Mouse (Mus musculus) gastrocnemius, postnatal 36 days (tissue): ENCODE data around the gene Vwa8. TPM values are rescaled to one million over a fixed set of nuclear protein-coding genes. Genes with fewer than 3 reads are reported as not detected.
"Not testable (repeated sequence)": the region's sequence is repeated elsewhere in the genome, so short reads cannot be mapped to it uniquely, and the experiment has no call there.

ENCODE experiments used
- DNase-seq, 2 experiments: peaks; one replicate each; pipeline ENCODE4 v3.0.0; 2022
- intact Hi-C: fragments of 180-260 bp; cut with DNase I; formaldehyde crosslinking; loops from one replicate; pipeline ENCODE4 v1.15.1; 2025
- total RNA-seq, 2 experiments: library from RNA; stranded (reverse); gene quantifications; 2 replicates each; pipeline ENCODE4 v1.2.3; 2021

The Vwa8 gene
- total RNA-seq, 2 experiments from 2014 or later = 70.7 to 73.1 TPM

DNA sequence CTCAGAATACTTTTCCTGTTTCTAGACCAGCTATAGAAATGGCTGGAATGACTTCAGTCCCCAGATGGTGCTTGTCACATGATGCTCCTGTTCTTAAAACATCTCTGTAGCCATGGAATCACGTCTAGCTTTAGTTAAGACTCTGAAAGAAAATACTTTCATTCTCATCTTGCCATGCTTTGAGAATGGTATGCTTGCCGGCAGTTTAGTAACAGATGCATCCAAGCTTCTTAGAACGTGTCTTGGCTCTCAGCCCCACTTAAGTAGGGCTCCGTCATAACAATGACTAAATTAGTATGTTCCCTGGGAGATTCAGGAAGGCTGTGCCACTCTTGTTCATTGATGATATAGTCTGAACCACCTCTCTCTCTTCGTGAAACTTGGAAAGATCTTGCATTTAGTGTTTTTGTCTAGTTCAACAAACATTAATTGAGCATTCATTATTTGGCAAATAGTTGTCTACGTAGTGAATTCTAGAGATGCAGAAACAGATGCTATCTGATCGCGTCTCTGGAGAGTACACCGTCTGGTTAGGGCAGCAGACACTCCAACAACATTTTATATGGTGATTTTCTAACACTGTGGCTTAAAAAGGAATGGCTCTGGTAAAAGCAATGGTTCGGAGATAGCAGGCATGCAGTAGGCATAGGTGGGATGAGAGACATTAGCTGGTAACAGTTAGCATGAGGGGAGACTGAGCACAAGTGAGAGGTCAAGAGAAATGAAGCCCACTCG lies 93.1 kb downstream of the Vwa8 start:
- intact Hi-C loops = no loop called here
- DNase-seq = no peak

- no peak for DNase-seq
- intact Hi-C loops = no loop called here
Observed at GRCm38 (mm10) chr14:78955745-78956144, 106.9 kb downstream of the Vwa8 start.

GRCm38 (mm10) chr14:78970621-78971020 lies 121.8 kb downstream of the Vwa8 start:
- intact Hi-C loops = loop anchor here (10.0 kb wide), 1 partner anchor 116 kb away; no protein-coding TSS in a partner anchor
- no peak for DNase-seq

GRCm38 (mm10) chr14:78972424-78972823 lies 123.6 kb downstream of the Vwa8 start:
- DNase-seq = no peak
- intact Hi-C loops = loop anchor here (10.0 kb wide), 1 partner anchor 118 kb away; no protein-coding TSS in a partner anchor

GRCm38 (mm10) chr14:78983104-78983503 lies 134.3 kb downstream of the Vwa8 start:
- intact Hi-C loops = no loop called here
- DNase-seq = no peak

- DNase-seq = no peak
- intact Hi-C loops = no loop called here
Observed at GRCm38 (mm10) chr14:78984296-78984695, 135.4 kb downstream of the Vwa8 start.

- DNase-seq = no peak
- intact Hi-C loops = no loop called here
Observed at GRCm38 (mm10) chr14:78987543-78987942, 138.7 kb downstream of the Vwa8 start.

DNA sequence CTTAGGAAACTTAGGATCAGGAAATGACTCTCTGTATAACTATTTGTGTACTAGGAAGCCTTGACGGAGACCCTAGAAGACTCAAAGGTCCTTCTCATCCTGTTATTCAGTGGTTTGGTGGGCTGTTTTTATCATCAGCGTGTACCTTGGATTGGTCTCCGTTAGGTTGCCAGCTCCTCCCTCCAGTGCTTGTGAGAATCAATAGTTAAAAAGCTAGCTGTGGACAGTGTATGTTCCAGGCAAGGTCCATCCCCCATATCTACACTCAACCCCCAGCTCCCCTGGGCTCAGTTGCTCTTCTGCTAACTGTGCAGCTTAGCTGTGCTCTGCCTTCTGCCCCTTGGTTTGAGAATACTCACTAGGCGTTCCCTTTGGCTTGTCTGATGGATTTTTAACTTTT lies 143.6 kb downstream of the Vwa8 start:
- no peak for DNase-seq
- intact Hi-C loops = no loop called here

- intact Hi-C loops = no loop called here
- DNase-seq = no peak
Observed at GRCm38 (mm10) chr14:78993515-78993914, 144.7 kb downstream of the Vwa8 start.

DNA sequence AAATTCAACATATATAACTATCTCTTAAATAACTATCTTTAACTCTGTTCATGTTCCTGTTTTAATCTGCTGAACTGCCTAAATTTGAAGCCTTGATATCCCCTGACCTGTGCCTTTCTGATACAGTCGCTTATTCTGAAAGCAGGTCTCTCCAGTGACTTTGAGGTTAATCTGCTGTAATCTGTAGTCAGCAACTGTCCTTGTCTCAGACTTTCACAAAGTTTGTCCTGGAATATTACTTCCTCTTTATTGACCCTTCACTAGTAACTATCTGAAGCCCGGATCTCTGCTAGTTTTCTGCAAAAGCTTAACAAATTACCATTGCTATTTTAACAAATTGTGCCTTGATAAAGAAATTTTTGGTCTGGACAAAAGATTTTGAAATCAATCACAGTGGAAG lies 147.5 kb downstream of the Vwa8 start:
- intact Hi-C loops = no loop called here
- DNase-seq = no peak

- DNase-seq = no peak
- intact Hi-C loops = no loop called here
Observed at GRCm38 (mm10) chr14:79003576-79003975, 154.7 kb downstream of the Vwa8 start.

DNA sequence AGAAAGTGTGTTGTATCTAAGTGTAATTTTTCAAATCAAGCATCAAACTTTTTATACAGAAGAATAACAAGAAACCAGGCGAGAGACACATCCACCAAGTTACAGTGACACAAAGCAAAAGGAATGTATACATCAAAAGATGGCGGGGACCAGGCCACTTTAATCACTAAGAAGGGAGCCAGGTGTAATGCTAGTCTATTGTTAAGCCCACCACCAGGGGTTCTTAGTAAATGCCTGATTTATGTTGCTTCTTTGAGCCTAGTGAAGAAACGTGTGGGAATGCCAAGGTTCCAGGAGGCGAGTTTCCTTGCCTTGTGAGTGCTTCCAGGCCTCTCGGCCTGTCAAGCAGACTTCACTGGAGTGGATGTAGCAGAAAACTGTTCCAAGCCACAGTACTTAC lies 168.9 kb downstream of the Vwa8 start:
- DNase-seq, intact Hi-C loops: not testable (repeated sequence)

- no peak for DNase-seq
- intact Hi-C loops = no loop called here
Observed at GRCm38 (mm10) chr14:79018564-79018963, 169.7 kb downstream of the Vwa8 start.

DNA sequence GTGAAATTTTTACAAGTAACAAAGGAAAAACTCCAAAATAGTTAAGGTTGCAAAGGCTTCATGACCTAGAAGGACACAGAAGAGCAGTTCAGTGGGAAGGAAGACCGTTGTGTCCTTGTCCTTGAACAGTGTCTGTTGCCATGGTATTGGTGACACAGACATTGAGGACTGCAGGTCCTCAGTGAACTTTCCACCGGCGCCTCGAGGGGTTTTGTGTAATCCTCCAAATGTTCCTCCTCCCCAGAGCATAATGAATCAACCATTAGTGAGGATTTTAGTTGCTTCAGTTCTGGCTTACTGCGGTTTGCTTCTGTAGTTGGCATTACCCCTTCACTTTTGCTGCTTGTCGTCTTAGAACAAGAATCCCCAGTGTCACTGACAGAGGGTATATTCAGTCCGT lies 172.9 kb downstream of the Vwa8 start:
- no peak for DNase-seq
- intact Hi-C loops = no loop called here

DNA sequence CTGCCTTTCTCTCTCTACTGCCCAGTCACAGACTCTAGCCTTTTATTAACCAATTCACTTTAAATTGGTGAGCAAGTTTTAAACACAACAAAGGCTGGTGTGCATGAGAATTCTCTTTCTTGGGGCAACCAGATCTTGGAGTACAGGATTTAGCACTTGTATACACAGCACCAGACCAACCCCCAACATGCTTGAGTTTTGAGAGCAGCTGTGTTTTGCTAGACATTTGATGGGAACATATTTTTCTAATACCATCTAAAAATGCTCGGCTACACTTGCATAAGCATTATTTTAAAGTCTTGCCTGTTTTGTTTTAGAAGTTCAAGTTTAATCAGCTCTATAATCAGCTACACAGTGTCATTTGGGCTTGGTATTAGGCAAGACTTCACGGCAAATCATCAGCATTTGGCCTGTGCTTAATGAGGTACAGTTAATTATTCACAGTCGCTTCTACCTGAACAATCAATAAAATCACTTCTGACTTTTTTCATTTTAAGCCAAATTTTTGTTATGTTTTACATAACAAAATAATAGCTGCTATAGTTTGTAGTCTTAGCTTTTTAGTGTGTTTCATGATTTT lies 180.2 kb downstream of the Vwa8 start:
- DNase-seq = no peak
- intact Hi-C loops = no loop called here

DNA sequence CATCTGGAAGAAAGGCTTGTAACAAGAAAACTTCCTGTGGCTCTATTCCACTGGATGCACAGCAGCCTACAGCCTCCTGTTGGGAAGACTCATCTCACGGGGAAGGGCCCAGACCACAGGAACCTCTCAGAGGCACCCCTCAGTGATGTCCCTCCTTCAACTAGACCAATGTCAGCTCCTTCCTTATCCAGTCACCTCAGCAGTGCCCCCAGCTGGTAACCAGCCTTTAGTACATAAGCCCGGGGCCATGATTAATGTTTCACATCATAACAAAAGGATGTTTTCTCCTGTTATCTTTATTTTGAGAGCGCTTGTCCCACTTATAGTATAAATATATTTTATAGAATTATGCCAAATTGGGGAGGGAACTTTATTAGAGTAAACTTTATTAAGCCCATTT lies 181.9 kb downstream of the Vwa8 start:
- intact Hi-C loops = loop anchor here (10.0 kb wide), 1 partner anchor 74 kb away; no protein-coding TSS in a partner anchor

DNA sequence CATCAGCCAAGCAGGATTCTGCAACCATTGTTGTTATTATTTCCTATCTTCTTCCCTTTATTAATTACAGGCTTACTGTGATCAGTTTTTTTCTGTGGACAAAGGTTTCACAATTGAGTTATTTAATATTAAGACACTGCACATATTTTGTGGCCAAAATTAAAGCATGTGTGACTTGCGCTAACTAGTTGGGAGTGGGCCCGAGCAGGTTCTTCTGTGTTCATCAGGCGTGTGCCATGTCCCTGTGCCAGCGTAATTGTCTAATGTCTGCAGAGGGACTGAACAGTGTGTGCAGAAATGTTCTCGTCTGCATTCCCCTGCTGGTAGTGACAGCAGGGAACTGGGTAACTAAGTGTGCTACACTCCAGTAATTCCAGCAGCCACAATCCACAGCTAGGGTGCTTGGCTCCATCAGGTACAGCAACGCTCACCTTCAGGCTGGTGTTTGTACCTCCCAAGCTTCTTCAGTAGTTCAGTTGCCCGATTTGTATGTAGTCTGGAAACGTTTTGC lies 182.4 kb downstream of the Vwa8 start:
- no peak for DNase-seq
- intact Hi-C loops = loop anchor here (10.0 kb wide), 1 partner anchor 74 kb away; no protein-coding TSS in a partner anchor

More for the DNA sequence above, 181.9 kb downstream of the Vwa8 start:
- no peak for DNase-seq

- no peak for DNase-seq
- intact Hi-C loops = loop anchor here (10.0 kb wide), 1 partner anchor 71 kb away; no protein-coding TSS in a partner anchor
Observed at GRCm38 (mm10) chr14:79033396-79033795, 184.5 kb downstream of the Vwa8 start.

GRCm38 (mm10) chr14:79034511-79034913 lies 185.7 kb downstream of the Vwa8 start:
- intact Hi-C loops = loop anchor here (10.0 kb wide), 1 partner anchor 70 kb away; no protein-coding TSS in a partner anchor
- DNase-seq = no peak

- DNase-seq = no peak
- intact Hi-C loops = loop anchor here (10.0 kb wide), 1 partner anchor 69 kb away; no protein-coding TSS in a partner anchor
Observed at GRCm38 (mm10) chr14:79035575-79035974, 186.7 kb downstream of the Vwa8 start.

- DNase-seq = no peak
- intact Hi-C loops = no loop called here
Observed at GRCm38 (mm10) chr14:79047186-79047585, 198.3 kb downstream of the Vwa8 start.

- no peak for DNase-seq
- intact Hi-C loops = no loop called here
Observed at GRCm38 (mm10) chr14:79047956-79048355, 199.1 kb downstream of the Vwa8 start.
